Mouse (Mus musculus): ENCODE measurements around the gene Tmem108. TPM values are rescaled to one million over a fixed set of nuclear protein-coding genes. Genes with fewer than 3 reads are reported as not detected.

Gene Tmem108
- polyA plus RNA-seq, 1 experiment from 2014 or later, result 13.2 TPM

DNA sequence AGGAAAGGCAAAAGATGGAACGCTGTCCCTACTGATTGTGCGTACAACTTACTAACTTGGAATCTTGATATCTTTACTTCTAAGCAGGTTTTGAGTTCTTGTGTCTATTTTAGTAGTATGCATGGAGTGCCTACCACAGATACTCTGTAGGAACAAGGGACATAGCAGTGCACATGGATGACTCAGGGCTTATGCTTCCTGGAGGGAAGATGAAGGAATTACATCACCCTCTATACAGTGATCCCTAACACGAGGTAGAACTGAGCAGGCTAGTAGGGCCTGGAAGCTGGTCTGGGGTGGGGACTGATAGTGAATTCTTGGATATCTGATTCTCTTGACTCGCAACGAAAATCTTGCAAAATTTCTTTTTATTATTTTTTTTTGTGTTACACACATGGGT is 185.7 kb downstream of the Tmem108 start:
- Histone ChIP-seq H3K9ac (ENCODE audit: low read depth, low read length) (no peak overlapping the region), H3K4me2 (replicated peaks; ENCODE audit: low read depth, low read length) (no peak overlapping the region), H3K4me3 (ENCODE audit: low read depth, low read length) (no peak overlapping the region), H3K27me3 (ENCODE audit: control insufficient read depth, insufficient read depth, low read length) (no peaks in the 10 kb centered on the region), H3K4me1 (replicated peaks; ENCODE audit: control insufficient read depth, insufficient read depth, low read length) (peaks cover 3% of the 10 kb centered on the region; the same call in 1 of the 2 replicates), H3K36me3 (ENCODE audit: control insufficient read depth, insufficient read depth, low read length) (no peaks in the 10 kb centered on the region), H3K9me3 (ENCODE audit: control insufficient read depth, low read length) (no peaks in the 10 kb centered on the region), H3K27ac (ENCODE audit: low read depth, low read length) (no peak overlapping the region)
- DNase-seq (ENCODE audit: low spot score) (no peak), ATAC-seq (ENCODE audit: low FRiP score) (no peak)
- WGBS, result 95% methylated on average over 5 of the region's 5 CpGs

- ATAC-seq (ENCODE audit: low FRiP score) (peak; percentile 77), DNase-seq (ENCODE audit: low spot score) (peak; percentile 65)
- Histone ChIP-seq H3K36me3 (ENCODE audit: control insufficient read depth, insufficient read depth, low read length) (no peaks in the 10 kb centered on the region), H3K4me3 (ENCODE audit: low read depth, low read length) (no peak overlapping the region), H3K4me2 (replicated peaks; ENCODE audit: low read depth, low read length) (no peak overlapping the region), H3K9me3 (ENCODE audit: control insufficient read depth, low read length) (no peaks in the 10 kb centered on the region), H3K27me3 (ENCODE audit: control insufficient read depth, insufficient read depth, low read length) (0 out of 2 replicates have a peak, but pooled peaks cover 2% of the 10 kb centered on the region), H3K27ac (ENCODE audit: low read depth, low read length) (0 out of 2 replicates have a peak overlapping the region, but pooled peaks have one; percentile 24), H3K4me1 (replicated peaks; ENCODE audit: control insufficient read depth, insufficient read depth, low read length) (peaks cover 3% of the 10 kb centered on the region; the same call in 1 of the 2 replicates), H3K9ac (ENCODE audit: low read depth, low read length) (no peak overlapping the region)
- WGBS, result 1% methylated on average over 5 of the region's 5 CpGs
Measured at GRCm38 (mm10) chr9:103573994-103574750, 187.5 kb downstream of the Tmem108 start.

- Histone ChIP-seq H3K4me2 (replicated peaks; ENCODE audit: low read depth, low read length) (no peak overlapping the region), H3K27ac (ENCODE audit: low read depth, low read length) (no peak overlapping the region), H3K9ac (ENCODE audit: low read depth, low read length) (no peak overlapping the region), H3K4me3 (ENCODE audit: low read depth, low read length) (no peak overlapping the region), H3K36me3 (ENCODE audit: control insufficient read depth, insufficient read depth, low read length) (no peaks in the 10 kb centered on the region), H3K9me3 (ENCODE audit: control insufficient read depth, low read length) (no peaks in the 10 kb centered on the region), H3K27me3 (ENCODE audit: control insufficient read depth, insufficient read depth, low read length) (0 out of 2 replicates have a peak, but pooled peaks cover 3% of the 10 kb centered on the region), H3K4me1 (replicated peaks; ENCODE audit: control insufficient read depth, insufficient read depth, low read length) (peaks cover 3% of the 10 kb centered on the region; the same call in 1 of the 2 replicates)
- DNase-seq (ENCODE audit: low spot score) (no peak), ATAC-seq (ENCODE audit: low FRiP score) (no peak)
- WGBS, result 74% methylated on average over 14 of the region's 14 CpGs
Measured at GRCm38 (mm10) chr9:103570158-103570741, 191.4 kb downstream of the Tmem108 start.

DNA sequence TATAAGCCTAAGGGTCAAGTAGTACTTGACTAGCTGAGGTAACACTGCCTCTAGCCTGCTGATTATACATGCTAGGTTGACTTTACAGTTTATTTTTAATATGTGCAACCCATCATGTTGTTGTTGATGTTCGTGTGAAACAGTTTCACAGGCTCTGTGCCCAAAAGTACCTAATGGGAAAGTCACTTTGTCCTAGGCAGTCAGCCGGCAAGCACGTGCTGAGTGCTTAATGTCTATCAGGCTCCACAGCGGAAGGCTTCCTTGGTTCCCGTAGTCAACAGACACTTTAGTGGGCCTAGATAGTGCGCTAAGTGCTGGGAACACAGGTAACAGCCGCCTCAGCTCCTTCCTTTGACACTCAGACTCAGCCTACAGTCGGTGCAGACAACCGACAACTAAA is 192.7 kb downstream of the Tmem108 start:
- Histone ChIP-seq H3K9me3 (ENCODE audit: control insufficient read depth, low read length) (no peaks in the 10 kb centered on the region), H3K27me3 (ENCODE audit: control insufficient read depth, insufficient read depth, low read length) (0 out of 2 replicates have a peak, but pooled peaks cover 3% of the 10 kb centered on the region), H3K36me3 (ENCODE audit: control insufficient read depth, insufficient read depth, low read length) (no peaks in the 10 kb centered on the region), H3K4me2 (replicated peaks; ENCODE audit: low read depth, low read length) (no peak overlapping the region), H3K27ac (ENCODE audit: low read depth, low read length) (no peak overlapping the region), H3K9ac (ENCODE audit: low read depth, low read length) (no peak overlapping the region), H3K4me1 (replicated peaks; ENCODE audit: control insufficient read depth, insufficient read depth, low read length) (peaks cover 2% of the 10 kb centered on the region; the same call in 1 of the 2 replicates), H3K4me3 (ENCODE audit: low read depth, low read length) (no peak overlapping the region)
- ATAC-seq (ENCODE audit: low FRiP score), result no peak
- DNase-seq (ENCODE audit: low spot score), result no peak
- WGBS, result 96% methylated on average over 9 of the region's 9 CpGs

DNA sequence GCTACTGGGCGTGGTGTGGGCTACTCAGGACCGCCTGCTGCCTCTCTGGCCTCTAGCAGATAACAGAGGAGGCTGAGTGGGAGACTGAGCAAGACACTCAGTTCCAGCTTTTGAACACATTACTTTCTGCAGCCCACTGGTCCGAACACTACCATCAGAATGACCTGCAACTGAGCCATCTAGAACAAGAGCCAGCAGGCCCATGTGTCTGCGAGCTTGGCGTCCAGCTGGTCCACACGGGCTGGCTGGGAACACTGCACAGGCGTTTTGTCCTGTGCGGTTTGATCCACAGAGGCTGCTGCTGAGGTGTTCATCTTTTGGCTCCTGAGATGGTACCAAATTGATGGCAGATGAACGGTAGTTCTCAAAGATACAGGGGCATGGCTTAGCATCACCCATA is 196.5 kb downstream of the Tmem108 start:
- H3K4me1 ChIP-seq (replicated peaks; ENCODE audit: control insufficient read depth, insufficient read depth, low read length), result peaks cover 6% of the 10 kb centered on the region; the same call in 1 of the 2 replicates
- H3K9me3 ChIP-seq (ENCODE audit: control insufficient read depth, low read length), result no peaks in the 10 kb centered on the region
- H3K27me3 ChIP-seq (ENCODE audit: control insufficient read depth, insufficient read depth, low read length), result 0 out of 2 replicates have a peak, but pooled peaks cover 3% of the 10 kb centered on the region
- 92% methylated on average over 9 of the region's 9 CpGs for WGBS
- no peak overlapping the region for H3K9ac ChIP-seq (ENCODE audit: low read depth, low read length)
- no peak overlapping the region for H3K27ac ChIP-seq (ENCODE audit: low read depth, low read length)
- ATAC-seq (ENCODE audit: low FRiP score) (no peak), DNase-seq (ENCODE audit: low spot score) (no peak)
- no peaks in the 10 kb centered on the region for H3K36me3 ChIP-seq (ENCODE audit: control insufficient read depth, insufficient read depth, low read length)
- no peak overlapping the region for H3K4me3 ChIP-seq (ENCODE audit: low read depth, low read length)
- H3K4me2 ChIP-seq (replicated peaks; ENCODE audit: low read depth, low read length), result no peak overlapping the region

DNA sequence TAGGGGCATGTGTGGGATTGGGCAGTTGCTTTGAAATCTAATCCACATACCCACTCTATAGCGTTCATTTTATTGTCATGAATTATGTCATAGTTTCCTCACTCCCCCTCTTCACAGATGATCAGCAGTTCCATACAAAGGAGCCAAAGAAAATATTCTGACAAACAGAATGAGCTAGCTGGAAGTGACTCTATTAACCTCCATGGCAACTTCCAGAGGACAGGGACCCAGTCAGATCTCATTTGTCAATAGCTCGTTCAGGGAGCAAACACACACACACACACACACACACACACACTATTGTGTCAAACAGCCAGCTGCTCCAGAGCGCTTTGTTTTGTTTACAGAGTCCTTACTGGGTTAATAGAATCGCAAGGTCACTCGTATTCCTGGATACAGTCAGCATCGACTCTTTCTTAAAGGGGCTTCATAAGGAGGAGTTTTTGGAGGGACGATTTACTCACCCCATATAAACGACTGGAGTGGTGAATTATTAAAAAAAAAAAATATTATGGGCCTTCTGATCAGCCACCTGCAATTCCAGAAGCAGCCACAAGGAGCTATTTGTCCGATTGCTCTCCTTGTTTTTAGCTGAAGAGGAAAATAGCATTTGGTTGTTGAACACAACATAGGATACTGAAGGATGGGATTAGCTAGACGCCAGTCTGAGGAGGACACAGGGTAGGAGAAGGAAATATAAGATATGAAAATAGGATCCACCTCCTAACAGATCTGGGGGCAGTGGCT is 197.6 kb downstream of the Tmem108 start:
- peaks cover 10% of the 10 kb centered on the region; the same call in 1 of the 2 replicates for H3K4me1 ChIP-seq (replicated peaks; ENCODE audit: control insufficient read depth, insufficient read depth, low read length)
- no peak overlapping the region for H3K4me2 ChIP-seq (replicated peaks; ENCODE audit: low read depth, low read length)
- H3K36me3 ChIP-seq (ENCODE audit: control insufficient read depth, insufficient read depth, low read length), result no peaks in the 10 kb centered on the region
- H3K27me3 ChIP-seq (ENCODE audit: control insufficient read depth, insufficient read depth, low read length), result no peaks in the 10 kb centered on the region
- ATAC-seq (ENCODE audit: low FRiP score), result peak; percentile 84
- peak overlapping the region; percentile 31; the same call in 1 of the 2 replicates for H3K27ac ChIP-seq (ENCODE audit: low read depth, low read length)
- peak; percentile 79 for DNase-seq (ENCODE audit: low spot score)
- H3K4me3 ChIP-seq (ENCODE audit: low read depth, low read length), result no peak overlapping the region
- no peaks in the 10 kb centered on the region for H3K9me3 ChIP-seq (ENCODE audit: control insufficient read depth, low read length)
- H3K9ac ChIP-seq (ENCODE audit: low read depth, low read length), result no peak overlapping the region
- WGBS, result 33% methylated on average over 10 of the region's 10 CpGs

- H3K27me3 ChIP-seq (ENCODE audit: control insufficient read depth, insufficient read depth, low read length), result no peaks in the 10 kb centered on the region
- DNase-seq (ENCODE audit: low spot score) (no peak), ATAC-seq (ENCODE audit: low FRiP score) (no peak)
Measured at GRCm38 (mm10) chr9:103562063-103562462, 199.6 kb downstream of the Tmem108 start.

DNA sequence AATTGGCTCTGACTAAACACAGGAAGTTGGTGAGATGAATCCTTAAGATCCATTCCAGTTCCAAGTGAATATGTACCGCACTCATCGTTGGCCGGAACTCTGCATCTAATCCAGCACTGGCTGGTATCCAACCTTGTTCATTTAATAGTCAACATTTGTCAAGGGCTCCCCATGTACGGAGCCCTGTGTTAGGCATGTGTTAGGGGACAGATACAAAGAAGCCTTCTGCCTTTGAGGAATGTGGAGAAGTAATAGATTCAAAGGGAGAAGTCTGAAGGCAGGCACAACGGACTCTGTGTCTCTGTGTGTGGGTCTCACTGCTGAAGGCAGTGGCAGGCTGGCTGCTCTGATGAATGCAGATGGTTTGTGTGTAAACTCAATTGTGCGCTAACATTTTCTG is 202.9 kb downstream of the Tmem108 start:
- 78% methylated on average over 6 of the region's 6 CpGs for WGBS
- Histone ChIP-seq H3K9me3 (ENCODE audit: control insufficient read depth, low read length) (no peaks in the 10 kb centered on the region), H3K9ac (ENCODE audit: low read depth, low read length) (no peak overlapping the region), H3K27ac (ENCODE audit: low read depth, low read length) (no peak overlapping the region), H3K27me3 (ENCODE audit: control insufficient read depth, insufficient read depth, low read length) (no peaks in the 10 kb centered on the region), H3K4me2 (replicated peaks; ENCODE audit: low read depth, low read length) (no peak overlapping the region), H3K4me3 (ENCODE audit: low read depth, low read length) (no peak overlapping the region), H3K4me1 (replicated peaks; ENCODE audit: control insufficient read depth, insufficient read depth, low read length) (peaks cover 8% of the 10 kb centered on the region; the same call in 1 of the 2 replicates), H3K36me3 (ENCODE audit: control insufficient read depth, insufficient read depth, low read length) (no peaks in the 10 kb centered on the region)
- no peak for DNase-seq (ENCODE audit: low spot score)
- ATAC-seq (ENCODE audit: low FRiP score), result no peak

More at GRCm38 (mm10) chr9:103562063-103562462, 199.6 kb downstream of the Tmem108 start:
- H3K4me3 ChIP-seq (ENCODE audit: low read depth, low read length), result no peak overlapping the region
- H3K36me3 ChIP-seq (ENCODE audit: control insufficient read depth, insufficient read depth, low read length), result no peaks in the 10 kb centered on the region
- no peak overlapping the region for H3K4me2 ChIP-seq (replicated peaks; ENCODE audit: low read depth, low read length)
- H3K4me1 ChIP-seq (replicated peaks; ENCODE audit: control insufficient read depth, insufficient read depth, low read length), result peaks cover 10% of the 10 kb centered on the region; the same call in 1 of the 2 replicates
- H3K27ac ChIP-seq (ENCODE audit: low read depth, low read length), result no peak overlapping the region
- 88% methylated on average over 1 of the region's 1 CpGs for WGBS
- H3K9me3 ChIP-seq (ENCODE audit: control insufficient read depth, low read length), result no peaks in the 10 kb centered on the region
- H3K9ac ChIP-seq (ENCODE audit: low read depth, low read length), result no peak overlapping the region

Measured in hindbrain, embryonic 11.5 days (tissue).